Mouse (Mus musculus): ENCODE data around the gene Eya3.
"Not testable (repeated sequence)": the region's sequence is repeated elsewhere in the genome, so short reads cannot be mapped to it uniquely, and the experiment has no call there.

Eya3 gene

DNA sequence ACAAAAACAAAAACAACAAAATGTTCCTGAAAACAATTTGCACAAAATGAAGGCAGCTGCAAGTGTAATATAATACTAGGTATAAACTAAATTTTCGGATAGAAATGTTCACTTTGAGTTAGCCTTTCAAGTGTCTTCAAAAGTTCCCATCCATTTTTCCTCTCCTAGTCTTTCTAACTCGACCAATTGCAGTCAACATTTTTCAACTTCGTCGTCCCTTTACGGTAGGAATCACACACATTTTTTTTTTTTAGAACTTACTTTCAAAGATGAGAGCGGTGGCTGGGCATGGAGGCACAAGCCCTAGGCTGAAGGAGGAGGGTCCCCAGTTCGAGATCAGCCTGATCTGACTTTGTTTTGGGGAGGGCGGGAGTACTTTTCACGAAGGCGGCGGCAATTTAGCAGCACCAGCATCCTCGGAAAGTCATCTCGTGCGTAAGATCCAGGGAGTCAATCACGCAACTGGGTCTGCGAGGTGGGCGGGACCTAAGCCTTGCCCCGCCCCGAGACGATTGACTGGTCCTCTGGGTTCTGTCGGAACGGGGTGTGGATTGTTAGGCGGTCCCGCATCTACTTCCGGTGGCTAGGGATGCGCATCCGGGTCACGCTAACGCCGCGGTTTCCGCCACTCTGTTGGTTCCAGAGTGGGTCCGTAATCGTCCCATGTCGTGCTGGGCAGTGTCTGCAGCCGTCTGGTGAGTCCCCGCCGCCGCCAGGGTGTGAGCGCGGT is at the start of gene Eya3:
Gene Eya3, plus strand, starts transcription at position 527 of the 730 bp plus-strand sequence.
- peak; percentile 93 to 96 for DNase-seq

DNA sequence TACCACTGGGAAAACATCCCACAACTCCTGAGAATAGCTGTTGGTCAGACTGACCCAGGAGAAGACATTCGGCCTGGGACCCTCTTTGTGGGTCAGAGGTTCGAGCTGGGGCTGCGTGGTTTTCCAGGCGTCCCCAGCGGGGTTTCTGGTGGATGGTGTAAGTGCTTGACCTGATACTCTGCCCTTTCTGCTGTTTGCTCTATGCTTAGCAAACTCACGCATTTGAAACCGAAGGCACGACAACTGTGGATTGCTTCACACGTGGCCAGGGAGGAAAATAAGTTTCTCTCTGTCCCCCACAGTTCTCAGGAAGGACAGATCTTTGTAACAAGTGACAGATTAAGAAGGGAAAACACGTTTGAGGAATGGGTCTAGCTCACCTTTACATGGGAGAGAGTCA is 48.1 kb upstream of the Eya3 start:
- DNase-seq, result no peak

DNA sequence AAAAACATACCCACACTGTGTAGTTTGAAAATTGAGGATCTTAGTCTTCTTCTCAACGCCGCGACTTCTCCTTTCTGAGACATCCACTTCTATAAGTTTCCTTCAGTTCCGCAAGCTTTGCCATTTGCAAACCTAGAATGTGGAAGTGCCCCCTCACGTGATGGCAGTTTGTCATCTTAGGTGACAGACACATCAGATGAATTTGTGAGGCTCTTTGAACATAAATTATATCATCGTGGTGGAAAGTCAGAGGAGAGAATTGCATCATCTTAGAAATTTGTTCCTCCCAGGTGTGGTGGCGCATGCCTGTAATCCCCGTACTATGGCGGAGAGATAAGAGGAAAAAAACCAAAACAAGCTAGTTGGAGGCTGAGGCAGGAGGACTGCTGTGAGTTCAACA is 45.8 kb upstream of the Eya3 start:
- no peak for DNase-seq

DNA sequence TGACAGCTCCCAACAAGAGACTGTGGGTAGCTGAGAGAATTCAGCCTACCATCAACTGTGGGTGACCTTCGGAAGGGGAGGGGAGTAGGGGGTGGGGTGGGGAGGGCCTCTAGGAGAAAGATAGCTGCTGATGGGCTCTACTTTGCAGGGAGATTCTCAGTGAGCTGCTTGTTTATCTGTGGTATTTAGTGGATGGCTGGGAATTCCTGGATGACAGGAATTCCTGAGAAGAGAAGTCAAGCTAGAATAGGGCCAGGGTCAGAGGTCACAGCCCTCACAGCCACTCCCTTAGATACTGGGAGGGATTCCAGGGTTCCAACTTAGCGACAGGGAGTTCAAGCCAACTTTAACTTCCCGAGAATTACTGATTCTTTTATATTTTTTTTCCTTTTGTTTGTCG is 44.6 kb upstream of the Eya3 start:
- no peak for DNase-seq

DNA sequence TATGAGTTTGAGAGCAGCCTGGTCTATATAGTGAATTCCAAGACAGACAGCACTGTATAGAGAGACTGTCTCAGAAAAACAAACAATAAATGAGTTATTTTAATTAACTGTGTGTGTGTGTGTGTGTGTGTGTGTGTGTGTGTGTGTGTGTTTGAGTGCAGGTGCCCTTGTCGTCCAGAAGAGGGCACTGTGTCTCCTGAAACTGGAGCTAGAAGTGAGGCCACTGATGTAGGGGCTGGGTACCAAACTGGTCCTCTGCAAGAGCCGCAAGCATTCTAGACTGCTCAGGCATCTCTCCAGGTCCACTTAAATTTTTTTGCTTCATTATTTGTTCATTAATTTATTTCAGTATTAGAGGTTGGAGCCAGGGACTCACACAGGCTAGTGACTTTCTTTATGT is 39.9 kb upstream of the Eya3 start:
- DNase-seq, result no peak

DNA sequence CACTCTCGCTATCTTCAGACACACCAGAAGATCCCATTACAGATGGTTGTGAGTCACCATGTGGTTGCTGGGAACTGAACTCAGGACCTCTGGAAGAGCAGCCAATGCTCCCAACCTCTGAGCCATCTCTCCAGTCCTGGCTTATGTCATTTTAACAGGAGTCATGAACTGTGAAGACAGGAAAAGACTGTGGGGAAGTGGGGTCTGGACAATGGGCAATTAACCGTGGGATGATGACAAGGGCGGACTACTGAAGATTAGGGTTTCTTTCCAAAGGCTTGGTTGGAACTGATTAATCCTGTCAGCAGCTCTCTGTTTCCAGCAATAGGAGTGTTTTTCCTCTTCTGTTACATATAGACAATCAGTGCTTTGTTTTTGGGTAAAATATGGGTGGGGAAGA is 39.0 kb upstream of the Eya3 start:
- no peak for DNase-seq

DNA sequence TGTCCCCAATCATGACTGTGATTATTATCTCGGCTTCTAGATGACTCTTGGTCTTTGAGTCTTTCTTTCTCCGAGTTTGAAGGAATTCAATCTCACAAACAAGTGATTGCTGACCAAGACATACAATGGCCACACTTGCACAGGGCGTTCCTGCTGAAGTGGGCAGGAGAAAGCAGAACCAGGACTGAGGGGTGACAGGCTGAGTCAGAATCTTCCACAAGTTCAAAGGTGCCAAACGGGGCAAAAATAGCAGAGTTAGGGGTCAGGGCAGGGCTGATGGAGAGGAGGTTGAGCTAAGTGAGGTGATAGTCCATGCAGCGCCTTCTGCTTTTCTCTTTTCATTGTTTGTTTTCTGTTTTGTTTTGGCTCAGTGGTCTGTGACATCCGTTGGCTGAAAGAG is 38.3 kb upstream of the Eya3 start:
- DNase-seq, result no peak

DNA sequence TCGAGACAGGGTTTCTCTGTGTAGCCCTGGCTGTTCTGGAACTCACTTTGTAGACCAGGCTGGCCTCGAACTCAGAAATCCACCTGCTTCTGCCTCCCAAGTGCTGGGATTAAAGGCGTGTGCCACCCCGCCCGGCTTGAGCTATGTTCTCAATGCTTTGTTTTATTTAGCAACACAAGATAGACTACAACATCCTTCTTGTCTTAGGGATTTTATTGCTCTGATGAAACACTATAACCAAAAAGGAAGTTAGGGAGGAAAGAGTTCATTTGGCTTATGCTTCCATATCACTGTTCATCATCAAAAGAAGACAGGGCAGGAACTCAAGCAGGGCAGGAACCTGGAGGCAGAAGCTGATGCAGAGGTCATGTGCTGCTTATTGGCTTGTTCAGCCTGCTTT is 37.5 kb upstream of the Eya3 start:
- not testable (repeated sequence) for DNase-seq

DNA sequence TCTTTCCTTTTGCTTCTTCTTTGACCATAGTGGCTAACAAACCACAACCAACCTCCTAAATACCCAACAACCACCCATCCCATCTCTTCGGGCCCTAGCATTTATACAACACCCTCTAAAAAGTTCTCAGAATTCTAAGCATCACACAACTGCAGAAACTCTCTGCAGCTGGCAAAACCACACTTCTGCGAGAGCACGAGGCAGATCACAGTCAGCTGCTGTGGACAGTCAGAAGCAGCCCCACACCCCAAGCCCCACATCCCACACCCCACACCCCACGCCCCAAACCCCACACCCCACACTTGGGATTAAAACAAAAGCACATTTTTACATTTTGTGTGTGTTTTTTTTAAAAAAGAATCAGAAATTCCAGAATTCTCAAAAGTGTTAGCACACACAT is 35.3 kb upstream of the Eya3 start:
- DNase-seq, result no peak

DNA sequence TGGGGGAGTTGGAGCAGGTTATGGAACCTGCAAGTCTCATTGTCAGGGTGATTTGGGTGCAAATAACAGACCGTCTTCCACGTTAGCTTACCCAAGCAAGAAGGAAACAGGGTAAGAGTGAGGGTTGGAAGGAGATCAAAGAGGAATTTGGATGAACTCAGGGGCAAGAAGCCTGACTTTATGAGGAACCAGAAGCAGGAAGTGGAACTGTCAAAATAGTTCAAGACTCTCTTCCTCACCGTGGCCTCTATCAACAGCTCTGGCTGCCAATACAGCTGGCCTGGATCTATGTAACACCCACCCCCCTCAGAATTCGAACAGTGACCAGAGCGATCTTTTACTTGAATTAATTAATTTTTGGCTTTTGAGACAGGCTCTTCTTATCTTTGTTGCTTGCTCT is 33.0 kb upstream of the Eya3 start:
- no peak for DNase-seq

DNA sequence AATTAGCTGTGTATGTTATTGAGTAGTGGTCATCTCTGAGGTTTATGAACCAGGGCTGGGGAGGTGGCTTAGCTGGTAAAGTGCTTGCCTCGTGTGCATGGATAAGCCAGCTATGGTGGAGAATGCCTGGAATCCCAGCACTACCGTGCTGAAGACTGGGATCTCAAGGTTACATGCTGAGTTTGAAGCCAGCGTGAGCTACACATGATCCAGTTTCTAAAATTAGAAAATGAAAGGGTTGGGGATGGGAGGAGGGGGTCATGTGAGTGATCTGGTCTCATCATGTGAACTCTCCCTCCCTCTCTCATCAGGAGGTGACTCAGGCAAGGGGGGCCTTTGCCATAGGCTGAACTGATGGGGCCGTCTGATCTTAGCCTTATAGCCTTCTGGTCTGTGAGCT is 30.6 kb upstream of the Eya3 start:
- no peak for DNase-seq

DNA sequence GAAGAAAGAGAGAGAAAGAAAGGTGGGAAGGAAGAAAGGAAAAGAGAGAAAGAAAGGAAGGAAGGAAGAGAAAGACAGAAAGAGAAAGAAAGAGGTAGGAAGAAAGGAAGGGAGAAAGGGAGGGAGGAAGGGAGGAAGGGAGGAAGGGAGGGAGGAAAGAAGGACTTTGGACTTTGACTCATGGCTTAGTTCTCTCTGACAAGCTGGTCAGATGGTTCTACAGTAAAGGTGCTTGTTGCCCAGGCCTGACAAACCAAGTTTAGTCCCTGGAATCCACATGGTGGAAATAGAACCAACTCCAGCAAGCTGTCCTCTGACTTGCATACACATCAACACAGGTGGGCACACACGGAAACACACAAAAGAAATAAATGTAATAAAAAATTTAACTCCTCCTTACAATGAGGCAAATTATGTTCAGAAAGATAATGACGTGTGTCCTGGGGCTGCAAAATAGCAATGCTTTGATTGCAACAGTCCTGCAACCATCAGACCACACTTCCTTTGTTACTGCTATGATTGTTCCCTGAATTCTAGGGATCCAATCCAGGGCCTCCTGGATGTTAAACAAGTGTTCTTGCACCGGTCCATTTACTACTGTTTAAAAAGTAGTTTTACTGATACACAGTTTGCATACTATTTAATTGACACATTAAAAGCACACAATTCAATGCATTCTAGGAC is 28.3 kb upstream of the Eya3 start:
- DNase-seq, result no peak

DNA sequence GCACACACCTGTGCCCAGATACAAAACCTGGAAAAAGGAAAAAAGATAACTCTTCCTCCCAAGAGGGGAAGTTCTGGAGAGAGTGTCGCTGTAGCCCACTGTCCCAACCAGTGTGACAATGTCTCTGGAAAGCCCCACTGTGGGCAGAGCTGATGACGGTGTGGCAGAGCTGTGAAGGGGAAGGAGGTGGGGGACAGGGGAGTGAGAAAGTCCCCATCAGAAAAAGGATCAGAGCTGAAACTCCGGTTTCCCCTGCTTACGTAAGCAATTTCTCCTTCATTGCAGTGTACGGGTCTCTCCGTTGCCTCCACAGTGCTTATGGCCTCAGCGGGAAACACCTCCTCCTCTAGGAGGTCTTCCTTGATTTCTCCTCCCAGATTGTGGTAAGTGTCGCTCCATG is 27.5 kb upstream of the Eya3 start:
- no peak for DNase-seq

DNA sequence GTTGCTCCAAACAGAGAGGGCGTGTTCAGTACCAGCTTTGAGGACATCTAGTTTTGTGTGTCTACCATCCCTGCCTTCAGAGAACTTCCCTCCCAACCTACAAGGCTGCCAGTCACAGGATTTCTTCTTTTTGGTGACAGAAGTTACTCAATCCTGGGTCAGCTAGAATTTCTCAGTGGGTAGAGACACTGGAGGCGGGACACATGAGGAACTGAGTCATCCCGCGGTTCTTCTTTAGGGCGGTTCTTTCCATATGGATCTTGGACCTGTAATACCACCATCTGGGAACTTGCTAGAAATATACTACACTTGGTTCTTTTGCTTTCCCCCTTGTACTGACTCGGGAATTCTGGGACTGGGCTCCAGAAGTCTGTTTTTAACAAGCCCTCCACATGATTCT is 20.9 kb upstream of the Eya3 start:
- DNase-seq, result no peak

DNA sequence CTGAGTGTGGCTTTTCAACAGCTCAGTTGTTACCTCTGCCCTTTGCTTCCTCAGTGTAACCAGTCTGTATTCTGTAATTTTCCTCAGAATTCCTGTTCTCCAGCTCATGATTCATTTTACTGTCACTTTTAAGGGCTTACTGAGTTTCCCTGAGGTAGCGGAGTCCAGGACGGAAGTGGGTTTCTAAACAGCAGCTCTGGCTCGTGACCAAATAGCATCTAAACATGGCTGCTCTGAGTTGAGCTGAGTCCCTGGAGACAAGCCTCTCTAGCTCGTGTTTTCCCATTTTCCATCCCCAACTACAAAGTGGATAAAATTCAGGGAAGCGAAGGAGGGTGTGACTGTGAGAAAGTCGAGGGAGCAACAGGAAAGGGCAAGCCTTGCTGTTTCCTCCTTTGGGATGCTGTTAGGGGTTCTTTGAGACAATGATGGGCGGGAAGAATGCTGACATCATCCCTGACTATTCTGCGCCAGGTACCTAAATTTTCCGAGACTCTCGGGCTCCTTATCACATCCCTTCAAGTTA is 19.9 kb upstream of the Eya3 start:
- no peak for DNase-seq

DNA sequence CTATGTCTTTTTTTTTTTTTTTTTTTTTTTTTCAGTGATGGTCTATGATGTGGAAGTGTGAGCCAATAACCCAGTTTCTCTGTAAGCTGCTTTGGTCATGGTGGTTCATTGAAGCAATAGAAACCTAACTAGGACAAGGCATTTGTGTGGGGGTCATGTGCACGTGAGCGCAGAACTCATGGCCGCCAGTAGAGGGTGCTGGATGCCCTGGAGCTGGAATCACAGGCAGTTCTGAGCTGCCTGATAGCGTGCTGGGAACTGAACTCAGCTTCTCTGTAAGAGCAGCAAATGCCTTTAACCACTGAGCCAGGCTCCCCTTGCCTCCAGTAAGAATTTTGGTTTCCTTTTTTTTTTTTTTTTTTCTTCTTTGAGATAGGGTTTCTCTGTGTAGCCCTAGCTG is 18.7 kb upstream of the Eya3 start:
- DNase-seq, result no peak

DNA sequence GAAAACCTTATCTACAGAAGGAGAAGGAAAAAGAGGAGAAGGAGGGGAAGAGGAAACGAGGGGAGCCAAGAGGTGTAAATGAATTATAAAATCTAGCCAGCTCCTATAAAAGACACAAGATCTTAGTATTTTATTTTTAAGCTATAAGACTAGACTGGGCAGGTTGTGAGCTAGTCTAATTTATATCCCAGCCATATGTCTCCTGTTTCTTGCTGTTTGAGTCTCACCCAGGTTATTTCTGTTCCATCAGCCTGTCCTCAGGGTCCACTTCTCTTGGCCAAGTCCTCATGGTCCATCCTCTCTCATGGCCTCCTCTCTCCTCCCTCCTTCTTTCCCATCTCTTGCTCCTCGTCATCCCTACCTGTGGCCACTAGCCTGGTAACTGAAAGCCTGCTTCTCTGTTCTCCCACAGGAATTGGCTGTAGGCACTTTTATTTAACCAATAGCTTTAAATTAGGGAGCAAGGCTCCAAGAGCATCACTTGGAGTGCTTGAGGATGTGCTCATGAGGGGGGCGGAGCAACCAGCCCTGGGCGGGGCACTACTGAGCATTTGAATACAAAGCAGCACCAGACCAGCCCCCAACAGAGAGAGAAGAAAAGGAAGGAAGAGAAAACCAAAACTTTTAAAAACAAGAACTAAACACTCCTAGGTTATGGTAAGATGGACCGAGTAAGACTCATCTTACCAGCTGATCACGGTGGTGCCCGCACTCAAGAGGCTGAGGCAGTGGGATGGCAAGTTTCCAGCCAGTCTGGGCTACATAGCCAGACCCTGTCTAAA is 17.3 kb upstream of the Eya3 start:
- no peak for DNase-seq

DNA sequence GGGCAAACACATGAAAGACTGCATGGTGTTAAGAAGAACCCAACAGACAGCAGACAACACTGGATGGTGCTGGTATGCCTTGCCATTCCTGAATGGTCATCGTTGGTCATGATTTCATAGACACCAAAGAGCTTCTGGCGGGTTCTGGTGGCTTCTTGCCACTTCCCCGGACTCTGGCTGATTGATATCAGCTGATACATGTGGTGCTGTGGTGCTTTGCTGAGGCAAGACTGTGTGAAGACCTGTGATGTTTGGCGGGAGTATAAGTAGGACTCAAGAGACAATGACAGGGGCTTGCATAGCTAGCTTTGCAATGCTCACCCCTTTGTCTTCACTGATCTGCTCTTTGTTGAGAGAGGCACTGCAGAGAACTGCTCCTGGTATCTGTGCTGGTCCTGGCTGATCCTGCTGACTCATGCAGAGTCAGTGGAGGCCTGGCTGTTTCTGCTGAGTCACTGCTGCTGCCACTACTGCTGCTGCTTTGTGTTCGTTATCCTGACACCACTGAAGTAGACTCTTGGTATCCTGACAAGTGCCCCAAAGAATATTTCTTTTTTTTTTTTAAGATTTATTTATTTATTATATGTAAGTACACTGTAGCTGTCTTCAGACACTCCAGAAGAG is 14.6 kb upstream of the Eya3 start:
- no peak for DNase-seq

DNA sequence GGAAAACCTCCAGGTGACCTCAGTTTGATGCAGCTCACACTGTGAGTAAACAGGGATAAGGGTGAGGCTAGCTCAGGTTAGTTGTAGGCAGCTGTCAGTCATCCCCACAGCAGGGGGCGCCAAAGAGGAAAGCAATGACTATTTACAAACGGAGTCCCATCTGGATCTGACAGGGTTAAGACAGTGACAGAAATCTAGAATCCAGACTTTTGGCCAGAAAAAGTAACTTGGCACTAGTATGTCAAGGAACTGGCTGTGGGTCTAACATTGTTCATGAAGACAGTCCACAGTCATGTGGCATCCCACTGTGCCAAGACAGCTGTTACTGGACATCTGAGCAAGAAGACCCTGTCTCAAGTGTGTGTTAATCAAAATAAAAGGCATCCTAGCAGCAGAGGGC is 10.0 kb upstream of the Eya3 start:
- DNase-seq, result no peak

DNA sequence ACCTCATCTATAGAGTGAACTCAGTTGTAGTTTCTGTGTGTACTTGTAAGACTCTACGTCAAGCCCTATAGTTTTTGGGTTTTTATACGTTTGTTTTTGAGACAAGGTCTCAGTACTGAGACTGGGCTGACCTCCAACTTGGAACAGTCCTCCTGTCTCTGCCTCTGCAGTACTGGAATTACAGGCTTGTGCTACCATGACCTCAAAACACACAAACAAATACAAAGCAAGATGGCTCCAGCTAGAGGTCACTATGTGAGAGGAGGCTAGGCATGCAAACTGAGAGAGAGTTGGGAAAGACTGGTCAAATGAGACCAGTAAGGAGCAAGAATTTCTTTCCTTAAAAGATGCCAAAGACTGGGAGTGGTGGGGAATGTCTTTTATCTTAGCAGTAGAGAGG is 2.8 kb upstream of the Eya3 start:
- DNase-seq, result no peak

DNA sequence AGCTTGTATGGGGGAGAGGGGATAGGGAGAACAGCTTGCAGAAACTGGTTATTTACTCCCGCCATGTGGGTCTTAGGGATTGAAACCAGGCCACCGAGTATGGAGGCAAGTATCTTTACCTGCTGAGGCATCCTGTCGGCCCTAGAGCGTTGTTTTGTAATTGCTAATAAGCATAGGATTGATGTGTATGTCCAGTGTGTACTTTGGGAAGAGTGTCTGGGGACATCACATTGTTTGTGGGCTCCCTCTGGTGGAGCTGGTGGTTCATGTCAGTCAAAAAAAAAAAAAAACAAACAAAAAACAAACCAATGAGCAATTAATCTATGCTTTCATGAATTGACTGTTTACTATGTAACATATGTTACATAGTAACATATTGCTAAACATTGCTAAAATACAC is 2.2 kb upstream of the Eya3 start:
- peak; percentile 23 to 44 for DNase-seq

DNA sequence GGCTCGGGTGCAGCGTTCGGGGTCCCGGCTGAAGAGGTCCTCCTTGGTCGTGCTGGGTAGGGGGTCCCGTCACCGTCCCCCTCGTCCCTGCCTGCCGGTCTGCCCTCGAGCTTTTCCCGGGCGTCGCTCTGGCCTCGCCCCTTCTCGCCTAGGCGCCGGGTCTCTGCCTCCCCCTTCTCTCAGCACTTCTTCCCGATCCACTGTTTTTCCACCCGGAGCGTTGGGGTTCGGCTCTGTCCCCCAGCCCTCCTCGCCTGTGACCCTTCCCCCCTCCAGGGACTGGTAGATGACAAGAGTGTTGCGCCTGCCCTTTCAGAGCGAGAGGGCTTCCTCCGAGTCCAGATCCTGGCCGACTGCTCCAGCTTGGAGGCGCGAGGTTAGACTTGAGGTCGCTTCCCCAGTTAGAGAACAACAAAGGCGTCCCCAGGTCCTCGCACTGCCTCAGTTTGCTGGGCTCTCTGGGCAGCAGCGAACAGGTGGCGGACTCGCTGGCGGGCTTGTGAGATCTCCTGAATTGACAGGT is 465 bp downstream of the Eya3 start:
- peak in 1 of 2 experiments; percentile 23 for DNase-seq

DNA sequence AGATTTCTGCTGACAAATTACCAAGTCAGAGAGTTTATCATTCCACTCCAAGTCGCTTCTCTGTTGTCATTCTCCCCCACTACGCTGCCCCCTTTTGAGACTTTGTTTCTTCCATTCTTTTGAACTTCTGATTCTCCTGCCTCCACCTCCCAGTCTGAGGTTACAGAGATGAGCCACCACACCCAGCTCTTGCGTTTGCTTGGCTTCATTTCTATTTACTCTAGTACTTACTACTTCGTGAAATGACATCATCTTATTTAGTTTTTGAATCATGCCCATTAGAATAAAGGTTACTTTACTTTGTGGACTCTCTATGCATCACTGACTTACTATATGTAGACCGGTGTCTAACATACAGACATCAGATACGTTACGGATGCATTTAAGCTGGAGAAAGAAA is 8.7 kb downstream of the Eya3 start:
- no peak for DNase-seq
